Mouse (Mus musculus) heart, postnatal 4 days (tissue): ENCODE data around the gene Foxn3. TPM values are rescaled to one million over a fixed set of nuclear protein-coding genes. Genes with fewer than 3 reads are reported as not detected.

Experiments
- DNase-seq: peaks from one replicate; pipeline ENCODE4 v3.0.0; 2021
- total RNA-seq, 2 experiments: library from RNA; stranded (reverse); gene quantifications; 2 replicates each; pipeline ENCODE4 v1.2.3; 2021

Gene Foxn3
- total RNA-seq, 2 experiments from 2014 or later: 113 to 131 TPM

DNA sequence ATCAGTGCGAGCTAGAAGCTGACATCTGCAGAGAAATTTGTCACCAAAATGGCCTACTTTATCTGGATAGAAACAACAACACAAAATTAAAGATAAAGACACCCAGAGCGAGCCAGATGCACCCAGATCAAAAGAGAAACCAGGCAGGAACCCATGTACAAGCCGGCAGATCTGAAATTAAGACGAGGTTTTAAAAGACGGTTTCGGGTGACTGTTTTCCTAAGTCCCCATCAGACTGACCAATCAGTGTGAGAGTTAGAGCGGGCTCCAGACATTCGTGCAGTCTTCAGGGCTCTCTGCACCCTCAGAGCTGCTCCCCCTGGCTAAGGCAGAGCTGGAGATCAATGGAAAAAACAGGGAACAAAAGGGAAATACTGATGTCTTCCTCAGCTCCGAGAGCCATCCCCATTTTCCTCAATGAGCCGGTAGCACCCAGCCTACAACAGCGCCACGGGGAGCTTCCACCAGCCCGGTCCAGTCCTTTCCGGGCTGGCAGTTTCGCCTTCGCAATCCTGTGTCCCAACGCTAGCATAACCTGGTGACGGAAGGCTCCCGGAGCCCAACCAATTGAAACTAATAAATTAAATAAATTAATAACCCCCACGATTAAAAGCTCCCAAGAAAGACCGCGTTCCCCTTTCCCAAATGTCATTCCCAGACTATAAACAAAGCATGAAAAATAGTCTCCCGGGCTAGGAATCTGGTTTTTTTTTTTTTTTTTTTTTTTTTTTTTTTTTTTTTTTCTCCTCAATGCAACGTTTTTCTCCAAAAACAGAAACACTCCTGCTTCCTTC lies 1.1 kb downstream of the Foxn3 start:
- DNase-seq: peak; percentile 60

DNA sequence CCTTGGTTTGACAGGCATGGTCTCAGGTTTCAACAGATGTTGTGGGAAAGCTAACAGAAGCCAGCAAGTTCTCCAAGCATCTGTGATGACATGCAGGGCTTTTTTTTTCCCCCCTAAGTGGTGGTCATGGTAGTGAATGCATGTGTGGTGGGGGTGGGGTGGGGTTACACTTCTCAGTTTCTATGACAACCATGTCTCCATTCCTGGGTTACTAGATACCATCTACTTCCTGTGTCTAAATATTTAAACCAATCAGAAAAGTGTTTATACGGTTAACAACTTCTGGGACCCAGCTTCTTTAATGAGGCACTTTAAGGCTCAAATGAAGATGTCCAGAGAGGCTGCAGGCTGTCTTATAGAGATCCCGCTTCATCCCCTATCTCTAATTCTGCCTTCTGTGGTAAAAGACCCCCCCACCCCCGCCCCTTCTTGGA lies 2.0 kb downstream of the Foxn3 start:
- DNase-seq: no peak

DNA sequence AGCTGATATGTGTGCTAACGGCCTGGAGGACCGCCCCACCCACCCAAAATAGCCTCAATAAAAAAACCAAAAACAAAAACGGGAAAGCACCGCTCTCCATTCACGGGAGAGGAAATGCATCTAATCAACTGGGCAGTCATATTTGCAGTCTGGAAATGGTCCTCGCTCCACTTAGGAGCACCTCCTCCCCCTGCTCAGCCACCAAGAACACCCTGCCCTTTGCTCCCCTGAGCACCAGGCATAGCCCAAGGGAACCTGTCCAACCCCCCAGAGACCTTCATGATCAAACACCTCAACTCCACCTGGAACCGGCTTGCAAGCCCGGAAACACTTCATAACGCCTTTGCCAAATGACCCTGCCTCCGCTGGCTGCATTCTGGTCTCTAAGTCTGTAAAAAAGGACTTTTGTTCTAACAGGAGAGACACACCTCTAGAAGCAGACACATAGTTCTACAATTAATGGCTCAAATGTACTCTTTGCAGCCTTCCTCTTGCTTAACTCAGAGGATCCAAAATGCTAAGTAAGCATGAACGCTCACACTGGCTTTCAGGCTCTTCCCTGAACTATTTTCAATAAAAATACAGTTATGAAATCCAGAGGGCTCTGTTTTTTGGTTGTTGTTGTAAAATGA lies 2.6 kb downstream of the Foxn3 start:
- DNase-seq: no peak

DNA sequence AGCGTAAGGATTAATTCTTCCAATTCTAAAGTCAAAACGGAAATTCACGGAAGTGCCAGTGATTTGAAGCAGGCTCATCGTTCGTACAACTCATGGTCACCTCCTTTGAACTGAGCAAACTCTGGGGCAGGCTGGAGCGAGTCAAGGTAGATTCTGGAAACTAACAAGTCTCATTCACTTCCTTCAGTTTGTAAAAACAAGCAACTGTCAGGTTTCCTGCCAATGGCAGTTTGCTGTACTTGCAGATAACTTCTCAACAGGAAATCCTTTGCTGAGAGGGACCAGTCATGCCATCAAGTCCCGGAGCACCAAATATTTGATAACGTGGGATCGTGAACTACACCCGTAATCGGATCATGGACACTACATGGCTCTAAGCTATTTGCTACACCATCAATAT lies 3.9 kb downstream of the Foxn3 start:
- DNase-seq: no peak

GRCm38 (mm10) chr12:99558476-99558875 lies 4.9 kb downstream of the Foxn3 start:
- no peak for DNase-seq

- DNase-seq: no peak
These were observed 5.9 kb downstream of the Foxn3 start for GRCm38 (mm10) chr12:99557498-99557897.

- no peak for DNase-seq
These were observed 12.8 kb downstream of the Foxn3 start for GRCm38 (mm10) chr12:99550629-99551028.

GRCm38 (mm10) chr12:99549811-99550210 lies 13.6 kb downstream of the Foxn3 start:
- no peak for DNase-seq

GRCm38 (mm10) chr12:99548419-99548818 lies 15.0 kb downstream of the Foxn3 start:
- DNase-seq: no peak

GRCm38 (mm10) chr12:99547295-99547694 lies 16.1 kb downstream of the Foxn3 start:
- no peak for DNase-seq

DNA sequence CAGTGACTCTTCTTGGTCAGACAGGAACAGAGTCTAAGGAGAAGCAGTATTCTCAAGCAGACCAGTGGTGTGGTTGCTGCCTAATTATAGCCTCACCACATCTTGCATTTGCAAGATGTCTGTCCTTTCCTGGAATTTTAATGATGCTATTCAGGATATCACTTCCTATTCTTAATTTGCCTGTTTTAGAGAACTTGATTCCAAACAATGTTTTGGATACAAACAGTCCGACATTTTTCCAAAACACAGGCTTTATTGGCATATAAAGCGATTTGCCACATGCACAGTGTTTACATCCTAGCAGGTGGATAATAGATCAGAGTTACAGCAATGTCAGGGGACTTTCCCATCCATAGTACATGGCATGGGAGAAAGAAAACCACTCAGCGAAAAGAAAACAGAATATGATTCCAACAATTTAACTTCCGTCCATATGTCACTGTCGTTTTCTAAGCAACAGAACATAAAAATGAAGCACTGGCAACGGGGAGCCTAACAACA lies 18.1 kb downstream of the Foxn3 start:
- no peak for DNase-seq

GRCm38 (mm10) chr12:99544262-99545128 lies 18.9 kb downstream of the Foxn3 start:
- no peak for DNase-seq

DNA sequence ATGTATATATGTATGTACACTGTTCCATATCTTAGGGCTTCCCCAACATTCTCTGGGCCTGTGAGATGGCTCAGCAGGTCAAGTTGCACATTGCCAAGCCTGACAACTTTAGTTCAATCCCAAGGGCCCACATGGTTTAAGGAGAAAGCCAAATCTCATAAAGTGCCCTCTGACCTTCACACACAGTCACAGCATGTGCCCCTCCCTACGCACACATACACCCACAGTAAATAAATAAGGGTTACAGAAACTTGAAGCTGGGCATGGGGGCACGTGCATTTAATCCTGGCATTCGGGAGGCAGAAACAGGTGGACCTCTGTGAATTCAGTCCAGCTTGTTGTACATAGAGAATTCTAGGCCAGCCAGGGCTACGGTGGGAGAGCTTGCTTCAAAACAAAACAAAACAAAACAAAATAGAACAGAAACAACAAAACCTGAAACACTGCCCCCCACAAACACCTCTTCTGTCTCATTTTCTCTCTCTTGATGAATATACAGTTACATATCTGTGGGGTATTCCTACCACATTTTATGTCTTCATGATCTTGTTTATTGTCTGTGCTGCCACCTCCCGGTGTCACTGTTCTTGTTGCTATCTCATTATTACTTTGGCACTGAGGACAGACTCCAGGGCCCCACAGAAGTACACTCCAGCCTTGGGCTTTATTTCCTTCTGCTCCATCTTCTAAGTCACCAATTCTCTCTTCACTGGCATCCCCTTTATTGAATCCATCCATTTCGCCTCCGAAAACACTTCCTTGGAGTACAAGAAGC lies 19.8 kb downstream of the Foxn3 start:
- no peak for DNase-seq

DNA sequence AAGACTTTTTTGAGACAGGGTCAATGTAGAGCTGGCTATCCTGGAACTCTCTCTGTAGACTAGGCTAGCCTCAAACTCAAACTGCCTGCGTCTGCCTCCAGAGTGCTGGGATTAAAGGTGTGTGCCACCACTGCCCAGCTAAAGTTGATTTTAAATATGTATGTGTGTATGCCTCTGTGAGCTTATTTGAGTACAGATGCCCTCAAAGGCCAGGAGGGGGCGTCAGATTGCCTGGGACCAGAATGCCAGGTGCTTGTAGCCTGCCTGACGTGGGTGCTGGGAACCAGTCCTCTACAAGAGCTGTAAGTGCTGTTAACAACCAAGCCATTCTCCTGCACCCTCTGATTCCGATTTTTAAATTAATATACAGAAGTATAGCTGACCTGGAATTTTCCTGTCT lies 23.2 kb downstream of the Foxn3 start:
- DNase-seq: no peak

DNA sequence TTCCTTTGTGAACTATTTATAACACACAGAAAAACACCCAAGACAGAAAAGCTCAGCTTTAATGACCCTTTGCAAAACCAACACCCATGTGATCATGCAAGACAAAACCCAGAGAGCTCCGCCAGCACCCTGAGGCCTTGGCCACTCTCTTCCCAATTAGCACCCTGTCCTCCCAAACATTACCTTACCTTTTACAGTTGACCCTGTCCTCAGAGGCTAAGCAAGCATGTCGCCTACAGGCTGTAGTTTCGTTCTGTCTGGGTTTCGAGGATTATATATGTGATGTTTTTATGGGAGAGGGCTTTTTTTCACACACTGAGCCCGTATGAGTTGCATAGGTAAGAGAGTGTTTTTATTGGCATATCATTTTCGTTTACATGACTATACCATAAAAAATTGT lies 26.1 kb downstream of the Foxn3 start:
- no peak for DNase-seq

GRCm38 (mm10) chr12:99536426-99536825 lies 27.0 kb downstream of the Foxn3 start:
- DNase-seq: no peak

- DNase-seq: no peak
These were observed 31.0 kb downstream of the Foxn3 start for GRCm38 (mm10) chr12:99532342-99532741.

DNA sequence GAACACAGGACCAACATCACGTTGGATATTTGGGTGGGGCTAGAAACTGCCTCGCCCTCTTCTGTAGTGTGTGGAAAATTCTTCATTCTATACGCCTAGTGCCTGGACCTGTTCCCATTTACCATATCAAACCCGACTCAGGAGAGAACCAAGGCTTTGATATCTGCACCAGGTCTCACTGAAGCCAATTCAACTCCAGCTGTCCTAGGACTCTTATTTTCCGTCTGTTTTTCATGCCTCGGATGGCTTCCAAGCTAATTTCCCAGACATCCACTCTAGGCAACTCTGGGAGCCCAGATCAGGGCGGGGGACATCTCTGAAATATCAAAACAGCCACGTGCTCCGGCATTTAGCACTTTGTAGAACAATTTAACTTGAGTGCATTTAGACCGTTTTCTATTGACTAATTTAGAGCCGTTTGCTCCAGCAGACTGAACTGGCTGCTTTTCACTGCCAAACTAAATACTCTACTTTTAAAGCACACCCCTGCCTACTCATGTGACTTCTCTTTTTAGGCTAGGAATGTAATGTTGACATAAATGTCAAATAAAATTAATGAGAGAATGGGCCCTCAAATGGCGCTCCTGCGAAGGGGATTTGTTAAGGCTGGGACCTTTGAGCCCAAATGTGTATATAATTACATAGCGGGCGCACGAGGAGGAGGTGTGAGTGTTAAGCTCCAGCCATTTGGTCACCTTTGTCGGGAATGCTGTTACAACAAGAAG lies 33.5 kb downstream of the Foxn3 start:
- DNase-seq: peak; percentile 28

DNA sequence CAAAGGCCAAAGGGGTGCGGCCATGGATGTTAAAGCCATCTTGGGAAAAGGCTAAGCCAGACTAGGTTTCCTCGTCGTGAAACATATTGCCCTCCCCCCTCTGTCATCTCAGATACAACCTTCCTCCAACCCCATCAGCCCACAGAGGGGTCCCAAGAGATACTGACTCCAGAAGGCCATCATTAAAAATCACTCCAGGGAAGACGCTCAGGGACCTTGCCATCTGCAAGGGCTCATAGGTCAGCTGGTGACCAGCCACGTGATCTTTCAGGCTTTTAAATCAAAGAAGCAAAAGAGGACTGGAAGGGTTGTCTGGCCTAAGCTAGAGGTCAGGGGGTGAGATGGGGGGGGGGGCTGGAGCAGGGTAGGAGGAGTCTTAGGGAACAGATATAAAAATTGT lies 34.4 kb downstream of the Foxn3 start:
- DNase-seq: no peak

- DNase-seq: no peak
These were observed 35.9 kb downstream of the Foxn3 start for GRCm38 (mm10) chr12:99527452-99527851.

DNA sequence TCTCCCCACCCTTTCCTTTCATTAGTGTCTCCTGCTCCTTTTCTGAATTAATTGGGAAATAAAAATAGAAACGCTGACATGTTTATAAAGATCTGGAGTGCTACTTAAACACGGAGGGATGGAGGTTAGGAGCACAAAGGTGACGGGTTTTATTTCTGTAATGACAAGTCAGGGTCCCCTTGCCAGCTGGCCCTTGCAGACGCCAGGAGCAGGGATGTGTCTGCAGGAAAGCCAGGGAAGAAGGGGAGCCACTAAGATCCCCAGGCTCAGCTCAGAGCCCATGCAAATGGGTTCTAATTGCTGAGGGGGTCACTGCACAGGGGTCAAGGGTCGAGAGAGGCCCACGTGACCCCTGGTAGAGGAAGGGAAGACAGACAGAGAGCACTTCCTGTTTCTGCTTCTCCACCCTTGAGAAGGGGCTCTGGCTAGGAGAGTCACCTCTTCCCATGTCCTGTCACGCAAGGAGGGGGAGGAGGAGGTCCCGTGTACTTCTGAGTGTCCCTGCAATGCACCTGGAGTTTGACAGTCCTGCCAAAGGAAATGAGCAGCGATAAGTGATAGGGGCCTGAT lies 36.7 kb downstream of the Foxn3 start:
- no peak for DNase-seq
